Mouse (Mus musculus) monocyte, adult 2 months (primary cell): ENCODE measurements around the gene Npc1l1.

Source experiments
- DNase-seq, 2 experiments: peaks; one replicate each; pipeline ENCODE4 v3.0.0; 2022; ENCODE audit warnings: low spot score in 2 of 2, low read depth in 1 of 2

Npc1l1 gene

DNA sequence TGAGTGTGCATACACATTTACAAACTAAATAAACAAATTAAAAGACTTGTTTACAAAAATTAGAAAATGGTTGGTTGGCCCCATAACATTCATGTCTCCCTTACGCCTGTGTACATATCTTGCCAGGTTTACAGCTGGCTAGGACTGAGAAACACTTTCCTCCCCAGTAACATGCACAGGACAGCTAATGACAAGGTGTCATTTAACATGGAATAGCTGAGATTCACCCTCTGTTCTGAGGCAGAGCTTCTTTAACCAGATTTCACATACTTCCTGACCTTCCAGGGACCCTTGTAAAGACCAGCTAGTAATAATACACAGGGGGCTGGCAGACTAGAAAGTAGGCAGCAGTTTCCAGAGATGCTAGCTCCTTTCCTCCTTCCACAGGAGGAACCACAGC is 21.8 kb downstream of the Npc1l1 start:
- DNase-seq = no peak

DNA sequence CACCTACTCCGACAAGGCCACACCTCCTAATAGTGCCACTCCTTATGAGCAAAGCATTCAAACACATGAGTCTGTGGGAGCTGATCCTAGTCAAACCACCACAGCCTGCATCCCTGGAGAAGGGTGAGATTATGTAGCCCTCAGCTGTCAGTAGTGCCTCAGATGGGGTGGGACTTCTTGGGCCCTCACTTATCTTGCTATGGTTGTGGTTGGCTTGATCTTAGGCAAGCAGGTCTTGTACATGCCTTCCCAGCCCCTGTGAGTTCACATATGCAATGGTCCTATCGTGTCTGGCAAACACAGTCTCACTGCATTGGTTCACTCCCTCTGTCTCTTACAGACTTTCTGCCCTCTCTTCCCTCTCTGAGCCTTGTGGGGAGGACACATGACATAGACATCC is 22.9 kb downstream of the Npc1l1 start:
- no peak for DNase-seq

GRCm38 (mm10) chr11:6200570-6200969 is 29.4 kb downstream of the Npc1l1 start:
- DNase-seq = no peak

- peak; percentile 66 to 84 for DNase-seq
Measured at GRCm38 (mm10) chr11:6200087-6200569, 29.8 kb downstream of the Npc1l1 start, which contains the start of gene Nudcd3. Gene Nudcd3 (minus strand): TSS chr11:6200415.

GRCm38 (mm10) chr11:6199410-6200086 is 30.4 kb downstream of the Npc1l1 start, which contains the start of gene A730071L15Rik:
Gene A730071L15Rik (plus strand): TSS chr11:6200029.
- no peak for DNase-seq

GRCm38 (mm10) chr11:6198449-6198848 is 31.5 kb downstream of the Npc1l1 start:
- DNase-seq = no peak

DNA sequence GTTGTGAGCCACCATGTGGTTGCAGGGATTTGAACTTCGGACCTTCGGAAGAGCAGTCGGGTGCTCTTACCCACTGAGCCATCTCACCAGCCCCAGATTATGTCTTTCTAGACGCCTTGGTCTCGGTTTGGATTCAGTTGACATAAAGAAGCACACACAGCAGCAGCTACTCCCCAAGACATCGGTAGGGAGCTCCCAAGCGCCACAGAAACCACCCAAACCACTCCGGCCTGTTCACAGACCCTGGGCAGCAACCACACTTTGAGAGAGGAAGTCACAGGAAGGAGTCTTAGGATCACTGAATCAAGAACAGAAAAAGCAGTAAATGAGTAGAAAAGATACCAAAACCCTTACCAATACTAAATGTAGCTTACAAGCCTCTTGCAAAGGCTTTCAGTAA is 33.2 kb downstream of the Npc1l1 start:
- DNase-seq = no peak

GRCm38 (mm10) chr11:6187878-6188277 is 42.1 kb downstream of the Npc1l1 start:
- DNase-seq = peak; percentile 27 to 53

DNA sequence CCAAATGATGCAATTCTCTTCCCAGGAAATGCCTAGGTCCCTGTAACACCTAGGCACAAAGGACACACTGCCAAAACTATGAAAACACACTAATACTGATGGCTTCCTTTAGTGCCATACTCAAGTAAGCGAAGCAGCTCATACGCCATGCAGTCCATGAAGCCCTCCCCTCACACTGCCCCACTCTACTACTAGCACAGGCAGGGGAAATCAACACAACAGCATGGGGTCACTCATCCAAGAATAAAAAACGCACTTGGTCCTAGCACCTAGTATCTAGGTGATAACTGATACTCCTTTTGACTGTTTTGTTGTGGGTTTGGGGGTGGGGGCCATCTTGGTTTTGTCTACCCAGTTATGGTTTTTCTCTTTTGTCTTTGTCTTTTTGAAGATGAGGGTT is 42.5 kb downstream of the Npc1l1 start:
- DNase-seq = no peak

GRCm38 (mm10) chr11:6184202-6184935 is 45.6 kb downstream of the Npc1l1 start:
- DNase-seq = no peak

- no peak for DNase-seq
Measured at GRCm38 (mm10) chr11:6183246-6183645, 46.7 kb downstream of the Npc1l1 start.

- DNase-seq = no peak
Measured at GRCm38 (mm10) chr11:6180811-6181399, 49.0 kb downstream of the Npc1l1 start.

- no peak for DNase-seq
Measured at GRCm38 (mm10) chr11:6179194-6179593, 50.7 kb downstream of the Npc1l1 start.

GRCm38 (mm10) chr11:6178673-6179166 is 51.2 kb downstream of the Npc1l1 start:
- DNase-seq = no peak

- no peak for DNase-seq
Measured at GRCm38 (mm10) chr11:6177781-6178420, 52.0 kb downstream of the Npc1l1 start.

- DNase-seq = no peak
Measured at GRCm38 (mm10) chr11:6175506-6175905, 54.4 kb downstream of the Npc1l1 start.

- no peak for DNase-seq
Measured at GRCm38 (mm10) chr11:6174719-6175118, 55.2 kb downstream of the Npc1l1 start.

DNA sequence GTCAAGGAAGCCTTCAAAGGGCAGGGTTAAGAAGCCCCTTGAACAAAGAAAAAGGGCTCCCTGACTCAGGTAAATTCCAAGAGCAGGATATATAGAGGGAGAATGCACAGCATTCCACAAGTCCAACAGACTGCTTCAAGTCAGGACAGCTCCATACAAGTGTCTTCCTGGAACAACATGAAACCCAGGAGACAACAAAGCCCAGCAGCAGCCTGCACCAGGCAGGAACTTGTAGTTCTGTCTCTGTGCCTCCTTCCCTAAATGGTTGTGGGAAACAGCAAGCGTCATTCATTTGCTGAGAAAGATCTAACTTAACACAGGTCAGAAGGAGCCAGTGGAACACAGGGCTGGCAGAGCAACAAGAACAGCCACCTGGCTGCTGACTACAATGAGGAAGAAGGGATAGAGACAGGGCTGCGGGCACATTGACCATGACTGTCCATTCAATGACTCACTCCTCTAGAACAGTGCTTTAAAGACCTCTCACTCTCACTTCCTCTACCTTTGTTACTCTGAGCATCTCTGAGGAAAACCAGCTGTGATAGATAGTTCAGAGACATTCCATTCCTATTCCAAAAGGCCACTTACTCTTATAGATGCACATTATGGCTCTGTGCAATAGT is 60.8 kb downstream of the Npc1l1 start:
- peak in 1 of 2 experiments; percentile 21 for DNase-seq

- no peak for DNase-seq
Measured at GRCm38 (mm10) chr11:6166351-6166750, 63.6 kb downstream of the Npc1l1 start.

GRCm38 (mm10) chr11:6165391-6166081 is 64.4 kb downstream of the Npc1l1 start:
- no peak for DNase-seq
